Mouse (Mus musculus): ENCODE measurements around the gene Cd209c. TPM values are rescaled to one million over a fixed set of nuclear protein-coding genes. Genes with fewer than 3 reads are reported as not detected.

Cd209c gene
- 0.23 and 0.53 TPM in 2 replicates for polyA plus RNA-seq (2016; fragmentation: Nextera tagmentation; extraction: Ambion mirVana)

DNA sequence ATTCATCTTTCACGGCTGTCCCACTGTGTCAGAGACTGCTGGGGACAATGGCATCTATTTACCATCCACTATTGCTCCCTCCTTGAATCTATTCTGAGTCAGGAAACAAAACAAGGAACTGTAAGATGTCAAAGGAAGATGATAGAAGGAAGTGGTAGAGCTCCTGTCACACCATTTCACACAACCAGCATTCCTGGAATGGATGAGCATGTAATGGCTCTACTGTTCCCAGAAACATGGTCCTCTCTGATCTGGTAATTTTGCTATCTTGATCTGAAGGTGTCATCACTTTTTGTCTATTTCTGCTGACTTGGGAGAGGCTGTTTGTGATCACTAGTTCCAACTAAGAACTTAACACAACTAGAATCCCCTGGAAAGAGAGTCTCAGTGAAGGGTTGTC lies at the start of gene Cd209c:
Cd209c (minus strand) TSS at position 101 of the 400 bp plus-strand sequence.
- no peaks in the 10 kb centered on the region for H3K4me1 ChIP-seq
- H3K9ac ChIP-seq = no peak within 1 kb of the TSS
- 96% methylated on average over 1 of the region's 1 CpGs for WGBS
- no peak within 1 kb of the TSS for H3K4me2 ChIP-seq (replicated peaks)
- H3K36me3 ChIP-seq = no peaks in the 10 kb centered on the region
- H3K27me3 ChIP-seq = no peaks in the 10 kb centered on the region
- ATAC-seq (ENCODE audit: low FRiP score) = no peak
- peaks cover 46% of the 10 kb centered on the region for H3K9me3 ChIP-seq (replicated peaks)
- H3K4me3 ChIP-seq = no peak within 1 kb of the TSS
- no peak within 1 kb of the TSS for H3K27ac ChIP-seq

DNA sequence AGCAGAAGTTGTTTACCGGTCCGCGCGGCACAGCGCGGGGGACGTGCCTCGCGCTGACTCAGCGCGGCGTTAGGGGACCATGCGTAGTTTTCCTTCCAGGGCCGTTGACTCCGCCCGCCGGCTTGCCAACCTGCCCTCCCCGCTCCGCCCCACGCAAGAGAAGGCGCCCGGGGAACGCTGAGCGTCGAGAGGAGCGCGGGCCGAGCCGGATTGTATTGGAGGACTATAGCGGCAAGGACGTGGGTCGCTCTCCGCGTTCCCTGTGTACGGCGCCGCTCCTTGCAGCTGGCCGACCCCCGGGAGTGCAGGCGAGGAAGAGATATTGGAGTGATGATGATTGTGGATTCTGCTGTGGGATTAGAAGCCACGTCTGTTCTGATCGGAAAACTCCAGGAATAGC lies 39.7 kb upstream of the Cd209c start:
- H3K9me3 ChIP-seq (replicated peaks) = peaks cover 15% of the 10 kb centered on the region
- peaks cover 7% of the 10 kb centered on the region for H3K27me3 ChIP-seq
- no peak overlapping the region for H3K9ac ChIP-seq
- H3K4me2 ChIP-seq (replicated peaks) = peak overlapping the region; percentile 37
- WGBS = 40% methylated on average over 42 of the region's 42 CpGs
- no peak for ATAC-seq (ENCODE audit: low FRiP score)
- H3K36me3 ChIP-seq = no peaks in the 10 kb centered on the region
- no peaks in the 10 kb centered on the region for H3K4me1 ChIP-seq
- H3K4me3 ChIP-seq = no peak overlapping the region
- H3K27ac ChIP-seq = no peak overlapping the region

DNA sequence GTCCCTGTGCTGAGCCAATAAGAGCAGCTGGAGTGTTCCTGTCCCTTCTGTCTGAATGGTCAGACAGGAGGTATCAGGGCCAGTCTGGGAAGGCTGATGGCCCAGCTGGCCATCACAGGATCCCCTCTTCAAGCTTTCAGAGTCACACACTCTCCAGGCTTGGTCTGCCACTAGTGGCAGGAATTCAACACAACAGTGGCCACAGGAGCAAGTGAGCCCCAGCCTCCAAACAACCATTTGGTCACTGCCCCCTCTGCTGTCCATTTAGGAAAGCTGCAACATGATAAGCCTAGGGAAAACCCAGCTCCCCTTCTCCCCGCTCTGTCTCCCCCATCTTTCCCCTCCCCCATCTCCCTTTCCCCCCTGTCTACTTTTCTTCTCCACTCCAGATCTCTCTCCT lies 1.5 kb upstream of the Cd209c start:
- WGBS = 100% methylated on average over 1 of the region's 1 CpGs
- Histone ChIP-seq H3K9ac (no peak overlapping the region), H3K4me2 (replicated peaks) (no peak overlapping the region), H3K4me3 (no peak overlapping the region), H3K36me3 (no peaks in the 10 kb centered on the region), H3K4me1 (no peaks in the 10 kb centered on the region), H3K27ac (no peak overlapping the region), H3K9me3 (replicated peaks) (peaks cover 52% of the 10 kb centered on the region), H3K27me3 (no peaks in the 10 kb centered on the region)
- ATAC-seq (ENCODE audit: low FRiP score) = no peak

DNA sequence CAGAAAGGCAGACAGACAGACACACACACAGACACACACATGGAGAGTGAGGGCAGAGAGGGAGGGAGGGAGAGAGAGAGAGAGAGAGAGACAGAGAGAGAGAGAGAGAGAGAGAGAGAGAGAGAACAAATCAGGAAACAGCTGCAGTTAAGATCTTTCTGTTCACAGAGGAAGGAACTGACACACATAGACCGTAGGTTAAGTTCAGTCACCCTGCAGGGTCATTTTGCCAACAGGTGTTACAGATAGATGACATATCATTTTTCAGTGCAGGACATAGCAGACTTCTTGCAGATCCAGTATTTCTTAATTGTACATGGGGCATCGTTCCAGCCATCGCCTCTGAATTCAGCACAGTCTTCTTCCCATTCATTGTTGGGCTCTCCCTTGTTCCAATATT lies 14.5 kb downstream of the Cd209c start:
- no peak overlapping the region for H3K9ac ChIP-seq
- 92% methylated on average over 3 of the region's 3 CpGs for WGBS
- no peak overlapping the region for H3K4me3 ChIP-seq
- H3K27ac ChIP-seq = no peak overlapping the region
- H3K9me3 ChIP-seq (replicated peaks) = peaks cover 46% of the 10 kb centered on the region
- no peaks in the 10 kb centered on the region for H3K27me3 ChIP-seq
- H3K4me2 ChIP-seq (replicated peaks) = no peak overlapping the region
- no peak for ATAC-seq (ENCODE audit: low FRiP score)
- no peaks in the 10 kb centered on the region for H3K36me3 ChIP-seq
- H3K4me1 ChIP-seq = no peaks in the 10 kb centered on the region

DNA sequence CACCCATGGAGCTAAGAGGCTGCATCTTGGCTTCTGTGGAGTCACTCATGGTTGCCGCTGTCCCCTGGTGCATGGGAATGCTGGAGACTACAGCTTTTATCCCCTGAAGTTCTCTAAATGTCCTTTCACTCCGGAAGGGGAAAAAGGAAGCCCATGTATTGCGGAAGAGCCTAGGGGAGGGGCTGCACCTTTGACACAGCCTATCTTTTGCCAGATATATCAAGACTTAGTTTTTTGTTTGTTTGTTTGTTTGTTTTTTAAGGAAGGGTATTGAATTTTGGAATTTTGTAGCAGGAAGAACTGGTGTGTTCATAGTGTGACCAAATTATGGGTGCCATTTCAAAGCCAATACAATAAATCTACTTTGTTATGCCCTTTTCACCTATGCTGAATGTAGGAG lies 27.8 kb downstream of the Cd209c start, which contains the start of gene Cd209b:
Cd209b (minus strand) TSS at position 101 of the 400 bp plus-strand sequence.
- 86% methylated on average over 3 of the region's 3 CpGs for WGBS
- Histone ChIP-seq H3K27ac (no peak within 1 kb of the TSS), H3K4me2 (replicated peaks) (no peak within 1 kb of the TSS), H3K27me3 (no peaks in the 10 kb centered on the region), H3K9me3 (replicated peaks) (peaks cover 40% of the 10 kb centered on the region), H3K9ac (no peak within 1 kb of the TSS), H3K36me3 (no peaks in the 10 kb centered on the region), H3K4me1 (no peaks in the 10 kb centered on the region), H3K4me3 (no peak within 1 kb of the TSS)
- no peak for ATAC-seq (ENCODE audit: low FRiP score)

Other genes with a start within 250 kb of the Cd209c start
- gene Clec4g, start 234.1 kb downstream of the Cd209c start, polyA plus RNA-seq (2016; fragmentation: Nextera tagmentation; extraction: Ambion mirVana) = 0.17 TPM in 1 of 2 replicates, not detected in the other
- not detected in 2 replicates for gene Cd209a, start 205.8 kb downstream of the Cd209c start, polyA plus RNA-seq (2016; fragmentation: Nextera tagmentation; extraction: Ambion mirVana)
- gene Cd209e, start 100.4 kb downstream of the Cd209c start, polyA plus RNA-seq (2016; fragmentation: Nextera tagmentation; extraction: Ambion mirVana) = not detected in 2 replicates
- not detected in 2 replicates for gene Cd209d, start 76.2 kb downstream of the Cd209c start, polyA plus RNA-seq (2016; fragmentation: Nextera tagmentation; extraction: Ambion mirVana)
- not detected in 2 replicates for gene Cd209b, start 27.9 kb downstream of the Cd209c start, polyA plus RNA-seq (2016; fragmentation: Nextera tagmentation; extraction: Ambion mirVana)
- gene Cd209f, start 151.1 kb upstream of the Cd209c start, polyA plus RNA-seq (2016; fragmentation: Nextera tagmentation; extraction: Ambion mirVana) = not detected in 2 replicates
- not detected in 2 replicates for gene Cd209g, start 179.4 kb upstream of the Cd209c start, polyA plus RNA-seq (2016; fragmentation: Nextera tagmentation; extraction: Ambion mirVana)
- gene Evi5l, start 211.8 kb upstream of the Cd209c start, polyA plus RNA-seq (2016; fragmentation: Nextera tagmentation; extraction: Ambion mirVana) = 70.1 and 70.6 TPM in 2 replicates

Measured in hindbrain, embryonic 12.5 days (tissue).